Mouse (Mus musculus) monocyte, adult 5-6 weeks (primary cell): ENCODE data around the gene Kif2c. TPM values are rescaled to one million over a fixed set of nuclear protein-coding genes. Genes with fewer than 3 reads are reported as not detected.

ENCODE experiments used
- ATAC-seq: fragments of 153-309, 156-312 bp; replicated peaks from 2 replicates; pipeline ENCODE4 v1.8.0; 2017; ENCODE audit warnings: mild to moderate bottlenecking; ENCODE audit not compliant: low TSS enrichment, insufficient number of reproducible peaks, severe bottlenecking, poor library complexity, low FRiP score
- total RNA-seq: library from RNA; stranded (forward); fragments of 200-1000, 200-491, 200-594 nt; gene quantifications from 3 replicates; pipeline ENCODE4 v1.2.3, GENCODE M21; 2017

Gene Kif2c
- total RNA-seq: 0.68 to 1.9 TPM in 2 of 3 replicates, not detected in the other

DNA sequence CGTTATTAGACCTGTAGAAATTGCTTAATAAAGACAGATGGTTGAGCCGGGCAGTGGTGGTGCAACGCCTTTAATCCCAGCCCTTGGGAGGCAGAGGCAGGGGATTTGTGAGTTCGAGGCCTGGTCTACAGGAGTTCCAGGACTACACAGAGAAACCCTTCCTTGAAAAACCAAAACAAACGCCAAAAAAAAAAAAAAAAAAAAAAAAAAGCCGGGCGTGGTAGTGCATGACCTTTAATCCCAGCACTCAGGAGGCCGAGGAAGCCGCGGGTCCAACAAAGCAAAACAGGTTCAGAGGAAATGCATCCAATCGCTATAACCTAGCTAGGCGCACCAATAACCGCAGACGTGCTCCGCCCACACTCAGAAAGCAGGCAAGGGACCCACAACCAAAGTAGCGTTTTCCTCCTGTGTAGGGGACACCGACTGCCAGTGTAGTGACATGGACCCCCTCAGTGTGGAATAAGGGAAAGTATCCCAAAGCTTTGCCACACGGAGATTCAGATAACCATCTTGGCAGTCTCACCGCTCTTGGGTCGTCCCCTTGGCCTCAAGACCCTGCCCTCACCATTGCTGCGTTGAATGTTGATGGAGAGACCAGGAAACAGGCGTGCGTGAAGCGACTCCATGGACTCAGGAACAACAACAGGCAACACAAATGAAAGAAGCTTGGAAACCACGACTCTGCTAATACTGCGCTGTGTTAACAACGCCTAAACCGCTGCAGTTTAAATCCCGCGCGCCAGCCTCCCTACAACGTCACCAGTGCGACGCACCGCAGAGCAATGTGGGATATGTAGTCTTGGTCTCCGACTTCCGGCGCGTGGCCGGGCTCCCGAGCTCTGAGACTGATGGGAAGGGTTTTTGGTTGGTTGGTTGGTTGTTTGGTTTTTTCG lies at the start of gene Kif2c:
Kif2c (minus strand) TSS at position 777 of the 896 bp plus-strand sequence.
- ATAC-seq: peak; percentile 99

DNA sequence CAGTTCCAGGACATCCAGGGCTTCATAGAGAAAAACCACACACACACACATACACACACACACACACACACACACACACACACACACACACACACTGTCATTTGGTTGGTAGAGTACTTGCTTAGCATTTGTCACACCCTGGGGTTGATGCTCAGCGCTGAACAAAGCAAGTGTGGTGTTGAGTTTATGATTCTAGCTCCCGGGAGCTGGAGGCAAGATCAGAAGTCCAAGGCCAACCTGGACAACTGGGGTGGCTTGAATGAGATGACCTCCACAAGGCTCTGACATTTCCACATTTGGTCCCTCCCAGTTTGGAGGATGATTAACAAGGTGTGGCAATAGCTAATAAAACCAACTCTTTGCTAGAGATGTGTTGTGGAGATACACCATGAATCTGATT lies 48.8 kb upstream of the Kif2c start:
- ATAC-seq: no peak

DNA sequence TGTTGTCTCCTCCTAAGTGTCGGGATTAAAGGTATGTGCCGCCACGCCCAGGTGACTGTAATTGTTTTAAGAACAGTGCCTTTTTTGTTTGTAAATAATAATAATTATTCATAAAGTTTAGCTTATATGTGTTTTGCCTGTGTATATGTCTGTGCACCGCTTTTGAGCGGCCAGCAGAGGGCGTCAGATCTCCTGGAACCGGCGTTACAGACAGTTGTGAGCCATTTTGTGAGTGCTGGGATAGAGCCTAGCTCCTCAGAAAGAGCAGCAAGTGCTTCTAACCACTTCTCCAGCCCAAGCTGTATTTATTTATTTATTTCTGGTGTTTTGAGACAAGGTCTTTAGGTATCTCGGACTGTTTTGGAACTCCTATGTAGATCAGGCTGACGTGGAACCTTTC lies 47.9 kb upstream of the Kif2c start:
- no peak for ATAC-seq

DNA sequence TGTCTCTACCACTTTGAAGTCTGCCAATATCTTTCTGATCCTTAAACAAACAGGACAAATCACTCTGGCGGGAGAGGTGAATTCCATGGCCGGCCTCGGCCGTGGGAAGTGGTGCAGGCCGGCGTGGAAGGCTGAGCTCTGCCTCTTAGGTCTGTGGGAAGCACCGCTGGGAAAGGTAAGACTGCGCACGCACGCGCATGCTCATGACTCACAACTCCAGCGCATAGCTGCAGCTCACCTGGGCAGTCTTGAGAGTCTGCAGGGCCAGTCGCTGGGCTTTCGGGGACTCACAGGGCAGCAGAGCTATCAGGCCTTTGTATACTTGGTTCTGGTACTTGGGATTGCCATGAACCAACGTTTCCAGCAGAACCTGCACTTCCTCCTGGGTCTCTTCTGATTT lies 47.2 kb upstream of the Kif2c start:
- no peak for ATAC-seq

DNA sequence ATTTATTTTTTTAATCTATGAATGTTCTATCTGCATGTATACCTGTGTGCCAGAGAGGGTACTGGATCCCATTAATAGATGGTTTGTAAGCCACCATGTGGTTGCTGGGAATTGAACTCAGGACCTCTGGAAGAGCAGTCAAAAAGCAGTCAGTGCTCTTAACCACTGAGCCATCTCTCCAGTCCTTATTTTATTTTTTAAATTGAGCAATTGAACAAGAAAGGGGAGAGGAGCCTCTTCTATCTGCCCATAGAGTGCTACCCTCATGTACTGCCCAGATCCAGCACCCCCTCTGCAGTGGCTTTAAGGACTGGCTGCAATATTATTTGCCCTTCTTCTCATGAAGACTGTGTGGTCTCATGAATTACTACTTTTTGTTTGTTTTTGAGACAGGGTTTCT lies 42.8 kb upstream of the Kif2c start:
- no peak for ATAC-seq

DNA sequence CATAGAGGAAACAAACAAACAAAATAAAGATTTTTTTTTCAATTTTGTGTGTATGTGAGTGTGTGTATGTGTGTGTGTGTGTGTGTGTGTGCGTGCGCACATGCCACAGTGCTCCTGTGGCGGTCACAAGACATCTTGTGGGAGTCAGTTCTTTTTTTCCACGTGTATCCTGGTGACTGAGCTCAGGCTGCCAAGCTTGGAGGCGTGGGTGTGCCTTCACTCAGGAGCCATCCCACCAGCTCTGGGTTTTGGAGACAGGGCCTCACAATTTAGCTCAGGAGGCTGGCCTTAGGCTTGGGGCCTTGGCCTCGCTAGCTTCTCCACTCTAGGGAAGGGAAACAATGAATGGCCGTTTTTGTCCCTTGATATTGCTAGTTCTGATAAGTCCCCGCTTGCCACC lies 41.7 kb upstream of the Kif2c start:
- no peak for ATAC-seq

DNA sequence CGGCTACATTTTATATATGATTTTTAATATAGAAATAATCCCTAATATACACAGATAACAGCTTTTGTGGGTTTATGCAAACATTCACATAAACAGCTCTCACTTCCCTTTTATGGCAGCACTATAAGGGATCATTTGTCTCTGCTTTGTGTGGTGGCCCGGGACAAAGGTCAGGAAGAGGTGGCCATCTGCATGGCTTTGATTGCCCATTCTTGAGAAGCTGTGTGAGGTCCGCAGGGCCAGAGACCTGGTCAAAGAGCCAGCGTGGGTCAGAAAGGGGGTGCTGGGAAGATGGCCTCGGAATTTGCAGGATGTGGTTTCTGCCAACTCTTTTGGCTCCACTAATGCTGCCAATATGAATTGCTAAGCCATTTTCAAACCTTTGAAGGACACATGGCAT lies 40.6 kb upstream of the Kif2c start:
- 0 out of 2 replicates have a peak, but pooled peaks have one; percentile 16 for ATAC-seq

DNA sequence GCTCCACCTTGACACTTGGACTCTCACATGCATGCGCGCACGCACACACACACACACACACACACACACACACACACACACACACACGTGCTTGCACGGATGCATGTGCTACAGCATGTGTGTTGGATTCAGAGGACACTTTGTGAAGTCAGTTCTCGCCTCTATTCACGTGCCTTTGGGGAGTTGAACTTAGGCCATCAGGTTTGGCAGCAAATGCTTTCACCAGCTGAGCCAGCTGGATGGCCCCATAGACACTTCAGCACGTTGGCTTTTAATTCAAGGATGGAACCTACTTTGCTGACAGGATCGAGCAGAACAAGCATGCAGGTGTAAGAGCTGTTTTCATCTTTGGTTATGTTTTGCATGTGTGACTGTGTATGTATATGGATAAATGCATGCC lies 39.4 kb upstream of the Kif2c start:
- no peak for ATAC-seq

DNA sequence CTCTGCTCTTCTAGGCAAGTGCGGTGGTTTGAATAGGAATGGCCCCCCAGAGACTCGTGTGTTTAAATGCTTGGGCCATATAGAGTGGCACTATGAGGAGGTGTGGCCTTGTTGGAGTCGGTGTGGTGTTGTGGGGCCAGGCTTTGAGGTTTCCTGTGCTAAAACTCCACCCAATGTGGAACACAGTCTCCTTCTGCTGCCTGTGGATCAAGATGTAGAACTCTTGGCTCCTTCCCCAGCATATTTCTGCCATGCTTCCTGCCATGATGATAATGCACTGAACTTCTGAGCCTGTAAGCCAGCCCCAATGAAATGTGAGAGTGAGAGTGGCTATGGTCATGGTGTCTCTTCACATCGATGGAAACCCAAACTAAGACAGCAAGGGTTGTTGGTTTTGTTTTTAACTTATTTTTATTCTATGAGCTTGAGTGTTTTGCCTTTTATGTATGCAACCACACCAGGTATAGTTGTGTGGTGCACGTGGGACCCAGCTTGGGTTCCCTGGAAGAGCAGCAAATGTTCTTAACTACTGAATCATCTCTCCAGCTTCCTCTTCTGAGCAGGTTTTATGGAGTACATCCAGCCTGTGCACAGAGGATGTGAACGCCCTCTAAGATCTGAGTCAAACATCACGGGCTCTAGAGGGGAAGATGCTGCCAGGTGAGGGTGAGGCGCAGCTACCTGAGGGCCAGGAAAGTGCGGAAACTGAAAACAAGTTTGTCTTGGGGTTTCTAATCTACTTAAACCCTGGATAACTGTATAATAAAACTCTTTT lies 38.5 kb upstream of the Kif2c start:
- ATAC-seq: no peak

DNA sequence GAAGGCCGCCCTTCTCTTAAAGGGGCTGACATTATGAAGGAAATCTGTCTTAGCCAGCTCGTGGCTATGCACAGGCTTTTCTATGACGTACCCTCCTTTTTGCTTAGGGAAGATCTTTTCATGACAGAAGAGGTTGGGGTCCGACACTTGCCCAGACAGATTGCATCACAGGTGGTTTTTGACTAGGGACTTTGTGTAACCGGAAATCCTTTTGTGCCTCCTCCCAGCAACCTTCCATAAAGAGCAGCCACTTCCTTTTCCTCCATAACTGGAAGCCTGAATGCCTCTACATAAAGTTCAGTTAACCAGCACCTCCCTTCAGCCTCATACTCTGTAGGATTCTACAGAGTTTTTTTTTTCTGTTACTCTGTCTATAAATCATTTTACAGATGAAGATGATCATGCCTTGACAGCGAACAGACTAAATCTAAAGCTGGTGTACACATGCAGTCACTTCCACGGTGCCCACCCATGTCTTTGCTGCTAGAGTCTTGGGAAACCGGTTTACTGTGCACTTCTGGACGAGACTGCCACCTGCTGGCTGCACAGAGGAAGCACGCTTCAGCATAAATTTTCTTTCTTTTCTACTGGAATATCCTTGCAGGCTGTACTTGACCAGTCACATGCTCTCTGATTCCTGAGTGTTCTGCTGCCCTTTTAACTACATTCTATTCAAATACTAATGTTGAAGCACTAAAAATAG lies 36.2 kb upstream of the Kif2c start:
- ATAC-seq: peak; percentile 76

DNA sequence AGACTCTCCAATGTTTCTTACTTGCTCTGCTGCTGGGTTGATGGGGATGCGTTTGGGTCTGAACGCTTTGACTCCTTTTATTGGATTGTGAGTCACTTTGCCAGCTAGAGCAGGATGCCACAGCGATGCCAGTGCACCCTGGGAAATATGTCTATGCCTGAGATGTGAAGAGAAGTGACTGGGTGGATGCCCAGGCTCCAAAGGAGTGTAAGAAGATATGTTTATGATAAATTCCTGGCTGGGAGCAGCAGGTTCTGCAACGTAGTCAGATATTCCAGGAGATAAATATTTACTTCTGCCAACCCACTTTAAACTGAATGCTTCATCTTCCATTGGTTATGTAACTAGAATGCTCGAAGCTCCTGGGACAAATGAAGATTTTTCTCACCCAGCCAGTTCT lies 34.6 kb upstream of the Kif2c start:
- ATAC-seq: no peak

DNA sequence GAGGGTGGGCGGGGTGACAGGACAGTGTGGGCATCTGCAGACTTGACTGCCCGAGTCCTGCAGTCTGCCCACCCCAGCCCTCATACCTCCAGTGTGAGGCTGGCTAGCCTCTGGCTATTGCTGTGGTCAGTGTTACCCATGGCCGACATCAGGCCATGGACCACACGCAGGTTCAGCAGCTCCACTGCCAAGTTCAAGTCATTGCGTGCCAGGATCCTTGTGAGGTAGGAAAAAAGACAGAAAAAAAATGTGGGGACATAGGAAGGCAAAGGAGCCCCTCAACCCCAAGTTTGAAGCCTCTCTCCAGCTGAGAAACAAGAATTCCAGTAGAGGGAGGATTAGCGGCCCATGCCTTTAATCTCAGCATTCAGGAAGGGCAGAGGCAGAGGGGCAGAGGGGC lies 31.8 kb upstream of the Kif2c start:
- ATAC-seq: no peak

DNA sequence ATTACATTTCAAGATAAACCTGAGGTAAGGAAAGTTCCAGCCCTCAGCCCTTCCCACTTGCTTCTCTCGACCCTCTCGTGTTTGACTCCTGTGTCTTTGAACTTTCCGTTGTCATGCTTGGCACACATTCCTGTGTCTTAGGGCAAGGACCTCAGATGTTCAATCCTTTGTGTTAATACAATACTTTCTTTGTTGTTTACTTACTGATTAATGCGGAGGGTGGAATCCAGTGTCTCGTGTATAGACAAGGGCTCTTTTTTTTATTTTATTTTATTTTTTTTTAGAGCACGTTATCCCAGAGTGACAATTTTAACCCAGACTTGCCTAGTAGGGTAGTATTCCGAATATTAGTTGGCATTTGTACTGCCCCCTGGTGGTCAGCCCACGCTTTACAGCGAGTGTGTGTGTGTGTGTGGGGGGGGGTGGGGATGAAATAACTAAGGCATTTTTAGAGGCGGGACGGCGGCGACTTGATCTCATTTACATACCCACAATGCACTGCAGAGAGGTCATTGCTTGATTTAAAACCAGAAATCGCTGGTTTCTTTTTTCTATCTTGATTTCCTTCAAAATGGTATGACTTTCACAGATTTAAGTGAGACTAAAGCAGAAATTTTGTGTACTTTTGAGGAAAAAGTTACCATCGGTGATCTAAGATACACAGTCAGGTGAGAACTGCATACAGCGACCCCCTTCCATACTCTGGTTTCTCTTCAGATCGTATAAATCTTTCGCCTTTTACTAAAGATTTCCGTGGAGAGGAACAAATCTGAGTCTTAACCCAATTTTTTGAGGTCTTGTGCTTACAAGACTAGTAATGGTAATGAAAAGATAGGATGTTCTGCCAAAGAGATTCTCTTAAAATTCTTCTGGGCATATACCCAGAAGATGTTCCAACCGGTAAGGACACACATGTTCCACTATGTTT lies 28.0 kb upstream of the Kif2c start:
- ATAC-seq: peak; percentile 94

DNA sequence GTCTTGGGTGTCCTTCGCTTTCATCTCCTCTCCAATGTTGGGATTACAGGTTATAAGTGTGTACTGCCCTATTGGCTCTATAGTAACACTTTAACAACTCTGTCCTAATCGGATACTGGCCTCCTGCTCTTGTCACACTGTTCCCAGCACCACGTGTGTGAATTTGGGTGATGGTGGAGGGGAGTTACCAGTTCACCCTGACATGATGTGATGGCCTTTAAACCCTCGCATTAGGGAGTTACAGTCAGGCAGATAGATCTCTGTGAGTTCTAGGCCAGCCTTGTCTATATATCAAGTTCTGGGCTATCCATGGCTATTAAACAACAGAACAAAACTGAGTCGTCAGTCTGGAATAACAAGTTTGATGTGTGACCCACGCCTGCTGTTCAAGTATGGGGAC lies 27.2 kb upstream of the Kif2c start:
- no peak for ATAC-seq

DNA sequence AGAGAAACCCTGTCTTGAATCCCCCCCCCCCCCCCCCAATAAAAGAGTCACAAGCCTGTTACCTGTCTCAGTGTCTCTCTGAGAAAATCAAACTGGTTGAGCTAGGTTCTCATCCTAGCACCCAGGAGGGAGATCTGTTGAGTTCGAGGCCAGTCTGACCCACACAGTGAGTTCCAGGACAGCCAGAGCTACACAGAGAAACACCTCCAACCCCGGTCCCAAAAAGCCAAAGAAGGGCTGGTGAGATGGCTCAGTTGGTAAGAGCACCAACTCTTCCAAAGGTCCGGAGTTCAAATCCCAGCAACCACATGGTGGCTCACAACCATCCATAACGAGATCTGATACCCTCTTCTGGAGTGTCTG lies 20.5 kb upstream of the Kif2c start:
- ATAC-seq: no peak

DNA sequence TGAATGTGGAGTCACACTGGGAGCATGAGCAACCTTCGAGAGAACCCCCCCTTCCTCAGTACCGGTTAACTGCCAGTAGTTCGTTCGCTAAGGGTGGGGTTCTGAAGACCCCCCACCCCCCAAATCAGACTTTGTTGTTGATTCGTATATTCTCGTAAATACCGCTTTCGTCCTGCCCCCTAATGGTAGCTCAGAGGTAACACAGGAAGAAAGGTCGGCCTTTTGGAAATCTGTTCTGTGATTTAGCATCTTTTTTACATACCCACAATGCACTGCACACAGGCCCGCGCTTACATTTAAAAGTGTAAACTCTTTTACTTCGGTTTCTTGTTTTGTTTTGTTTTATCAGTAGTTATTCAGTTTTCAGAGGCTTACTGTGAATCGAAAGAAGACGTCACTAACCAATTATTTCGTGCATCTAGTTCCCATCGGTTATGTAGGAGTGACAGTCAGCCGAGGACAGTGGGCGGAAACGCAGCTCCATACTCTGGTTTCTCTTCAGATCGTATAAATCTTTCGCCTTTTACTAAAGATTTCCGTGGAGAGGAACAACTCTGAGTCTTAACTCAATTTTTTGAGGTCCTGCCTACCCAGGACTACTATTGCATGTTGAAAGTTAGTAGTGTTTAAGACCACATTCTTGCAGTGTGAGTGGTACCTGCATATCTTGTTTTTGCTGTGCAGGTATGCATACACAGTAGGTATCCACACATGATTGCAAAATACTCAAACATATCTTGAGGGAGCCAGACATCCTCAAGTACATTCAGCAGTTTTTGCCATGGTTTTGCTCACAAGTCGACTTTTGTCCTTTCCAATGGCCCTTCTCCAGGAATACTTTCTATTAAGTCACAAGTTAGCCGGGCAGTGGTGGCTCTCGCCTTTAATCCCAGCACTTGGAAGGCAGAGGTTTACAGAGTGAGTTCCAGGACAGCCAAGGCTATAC lies 19.9 kb upstream of the Kif2c start:
- peak; percentile 96 for ATAC-seq

DNA sequence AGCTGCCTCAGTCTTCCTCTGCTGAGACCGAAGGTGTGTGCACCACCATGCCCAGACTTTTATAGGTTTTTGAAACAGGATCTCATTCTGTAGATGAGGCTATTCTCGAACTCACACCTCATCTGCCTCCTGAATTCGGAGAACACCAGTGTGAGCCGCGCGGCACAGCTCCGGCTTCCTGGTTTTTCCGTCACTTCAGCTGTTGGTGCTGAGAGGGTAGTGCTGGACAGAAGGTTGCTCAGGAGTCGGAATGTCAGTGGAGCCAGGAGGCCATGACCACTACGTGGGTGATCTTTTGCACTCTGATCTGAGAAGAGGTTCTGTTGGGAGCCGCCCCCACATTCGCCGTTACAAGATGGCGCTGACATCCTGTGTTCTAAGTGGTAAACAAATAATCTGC lies 9.4 kb upstream of the Kif2c start:
- ATAC-seq: no peak
